In the genomic region with DNA sequence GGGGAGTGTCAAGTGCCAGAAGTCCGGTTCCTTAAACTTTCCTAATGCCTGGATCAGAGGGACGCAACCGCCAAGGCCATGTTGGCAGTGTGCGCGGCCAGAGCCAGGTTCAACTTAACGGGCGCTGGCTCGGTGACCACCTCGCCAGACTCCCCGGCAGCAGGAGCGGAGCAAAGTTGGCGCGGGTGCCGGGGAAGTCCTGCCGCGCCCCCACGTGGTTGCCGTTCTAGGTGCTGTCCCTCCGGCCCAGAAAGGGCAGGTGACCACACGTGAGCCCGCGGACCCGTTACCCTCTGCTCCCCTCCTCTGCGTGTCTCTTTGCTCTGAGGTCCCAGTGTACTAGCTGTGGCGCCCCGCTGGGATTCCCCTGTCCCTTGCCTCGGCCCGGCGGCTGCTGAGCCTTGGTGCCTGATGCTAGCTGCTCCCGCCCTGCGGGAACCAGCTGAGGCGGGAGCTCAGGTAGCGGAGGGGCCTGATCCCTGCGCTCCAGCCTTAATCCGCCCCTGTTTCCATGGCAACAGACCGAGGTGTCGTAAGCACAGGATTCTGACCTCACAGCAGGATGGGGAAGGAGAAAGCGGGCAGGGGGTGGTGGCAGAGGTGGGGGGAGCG, we compare ENCODE assay signal across 7 mouse cellular contexts. TPM values are rescaled to one million over a fixed set of nuclear protein-coding genes. Genes with fewer than 3 reads are reported as not detected.
DNase-seq lines count a peak whose midpoint lies in the region; ATAC-seq and TF ChIP-seq lines count a peak whose summit lies in the region.

No protein-coding gene starts in this region.

- WGBS in heart, embryonic 12.5 days, result 2% methylated on average over 39 of the region's 39 CpGs
- 0% methylated on average over 39 of the region's 39 CpGs for WGBS in kidney, embryonic 15.5 days
- under 1% methylated on average over 39 of the region's 39 CpGs for WGBS in stomach, embryonic 16.5 days

- H3K79me3 ChIP-seq in C2C12 (ENCODE audit: low read depth), result peaks cover 2% of the 10 kb centered on the region

- no peaks in the 10 kb centered on the region for H3K9me3 ChIP-seq in ES-Bruce4 (replicated peaks; ENCODE audit: control insufficient read depth, insufficient read depth, low read length, poor library complexity, severe bottlenecking)
- no peaks in the 10 kb centered on the region; the same call in 1 of the 2 replicates for H3K9me3 ChIP-seq in heart, embryonic 12.5 days (replicated peaks)
- no peaks in the 10 kb centered on the region for H3K9me3 ChIP-seq in kidney, embryonic 15.5 days (replicated peaks)
- H3K9me3 ChIP-seq in stomach, embryonic 16.5 days (replicated peaks; ENCODE audit: control insufficient read depth, low read length), result no peaks in the 10 kb centered on the region

- TF ChIP-seq CTCF in C2C12 (IDR thresholded peaks at IDR 0.05; ENCODE audit: control insufficient read depth, insufficient read depth, insufficient read length), result no peak
- TF ChIP-seq CTCF in ES-Bruce4 (IDR thresholded peaks at IDR 0.05; ENCODE audit: low read depth, low read length), result no peak

- peak; percentile 87 for DNase-seq in cerebellum, adult 9-11 months
- peak; percentile 51 for DNase-seq in lung, postnatal 14 days

- H3ac ChIP-seq in C2C12 (ENCODE audit: control insufficient read depth, insufficient read length, low read depth), result peak overlapping the region; percentile 1

- H3K79me2 ChIP-seq in C2C12 (ENCODE audit: control insufficient read depth, insufficient read depth), result peaks cover 4% of the 10 kb centered on the region

- no peak for TF ChIP-seq POLR2A in ES-Bruce4 (IDR thresholded peaks at IDR 0.05; ENCODE audit: insufficient read depth, low read length)

- peak overlapping the region; percentile 11 for H3K4me3 ChIP-seq in C2C12 (ENCODE audit: insufficient read depth, poor library complexity, severe bottlenecking)
- peak overlapping the region; percentile 70 for H3K4me3 ChIP-seq in ES-Bruce4 (ENCODE audit: low read depth, low read length)
- peak overlapping the region; percentile 71 for H3K4me3 ChIP-seq in heart, embryonic 12.5 days
- H3K4me3 ChIP-seq in kidney, embryonic 15.5 days (replicated peaks), result peak overlapping the region; percentile 60
- H3K4me3 ChIP-seq in stomach, embryonic 16.5 days (replicated peaks; ENCODE audit: low read length), result peak overlapping the region; percentile 55

- H3K4me1 ChIP-seq in ES-Bruce4 (ENCODE audit: control insufficient read depth, insufficient read depth, low read length), result peaks cover 2% of the 10 kb centered on the region
- H3K4me1 ChIP-seq in heart, embryonic 12.5 days (replicated peaks), result peaks cover 63% of the 10 kb centered on the region
- H3K4me1 ChIP-seq in kidney, embryonic 15.5 days, result peaks cover 49% of the 10 kb centered on the region
- H3K4me1 ChIP-seq in stomach, embryonic 16.5 days (ENCODE audit: control insufficient read depth, insufficient read depth, low read length), result peaks cover 15% of the 10 kb centered on the region

- H3K27ac ChIP-seq in ES-Bruce4 (ENCODE audit: insufficient read depth, low read length), result no peak overlapping the region
- H3K27ac ChIP-seq in heart, embryonic 12.5 days (ENCODE audit: poor library complexity, severe bottlenecking), result peak overlapping the region; percentile 84
- H3K27ac ChIP-seq in kidney, embryonic 15.5 days, result no peak overlapping the region
- H3K27ac ChIP-seq in stomach, embryonic 16.5 days (ENCODE audit: low read length), result no peak overlapping the region

- H3K27me3 ChIP-seq in C2C12 (ENCODE audit: control insufficient read depth, insufficient read depth, insufficient read length), result peaks cover 36% of the 10 kb centered on the region
- H3K27me3 ChIP-seq in ES-Bruce4 (ENCODE audit: control insufficient read depth, insufficient read depth, low read length, poor library complexity, severe bottlenecking), result peaks cover 7% of the 10 kb centered on the region; the same call in 1 of the 2 replicates
- H3K27me3 ChIP-seq in heart, embryonic 12.5 days (replicated peaks), result peaks cover 42% of the 10 kb centered on the region
- peaks cover 74% of the 10 kb centered on the region for H3K27me3 ChIP-seq in kidney, embryonic 15.5 days
- H3K27me3 ChIP-seq in stomach, embryonic 16.5 days (ENCODE audit: control insufficient read depth, insufficient read depth, low read length), result peaks cover 43% of the 10 kb centered on the region

- peak overlapping the region; percentile 81 for H3K9ac ChIP-seq in ES-Bruce4 (ENCODE audit: low read depth, poor library complexity, severe bottlenecking)
- H3K9ac ChIP-seq in heart, embryonic 12.5 days, result peak overlapping the region; percentile 80
- peak overlapping the region; percentile 42 for H3K9ac ChIP-seq in kidney, embryonic 15.5 days
- H3K9ac ChIP-seq in stomach, embryonic 16.5 days (ENCODE audit: low read length), result no peak overlapping the region

- H3K4me2 ChIP-seq in heart, embryonic 12.5 days, result peak overlapping the region; percentile 87
- H3K4me2 ChIP-seq in kidney, embryonic 15.5 days, result peak overlapping the region; percentile 89
- H3K4me2 ChIP-seq in stomach, embryonic 16.5 days (ENCODE audit: low read depth, low read length), result peak overlapping the region; percentile 90

- no peaks in the 10 kb centered on the region for H3K36me3 ChIP-seq in C2C12 (ENCODE audit: control insufficient read depth, insufficient read depth)
- H3K36me3 ChIP-seq in ES-Bruce4 (ENCODE audit: control insufficient read depth, insufficient read depth, low read length, poor library complexity, severe bottlenecking), result no peaks in the 10 kb centered on the region
- H3K36me3 ChIP-seq in heart, embryonic 12.5 days, result no peaks in the 10 kb centered on the region
- H3K36me3 ChIP-seq in kidney, embryonic 15.5 days, result no peaks in the 10 kb centered on the region
- H3K36me3 ChIP-seq in stomach, embryonic 16.5 days (ENCODE audit: control insufficient read depth, insufficient read depth, low read length), result no peaks in the 10 kb centered on the region

- TF ChIP-seq EP300 in ES-Bruce4 (IDR thresholded peaks at IDR 0.05; ENCODE audit: insufficient read depth, low read depth, low read length), result no peak; the same call in 1 of the 2 replicates

- ATAC-seq in heart, embryonic 12.5 days (ENCODE audit: insufficient number of reproducible peaks, low FRiP score), result no peak
- ATAC-seq in kidney, embryonic 15.5 days (replicated peaks; ENCODE audit: low FRiP score), result peak; percentile 40
- ATAC-seq in stomach, embryonic 16.5 days (ENCODE audit: insufficient read depth, low FRiP score), result no peak

TF ChIP-seq in C2C12, 6 proteins besides CTCF, POLR2A, EP300 and RAD21:
- TF ChIP-seq MYOG (IDR thresholded peaks at IDR 0.05; ENCODE audit: control insufficient read depth, extremely low read depth, insufficient read length) (no peak), MYOD1 (IDR thresholded peaks at IDR 0.05; ENCODE audit: control insufficient read depth, insufficient read length, low read depth) (no peak), MAX (IDR thresholded peaks at IDR 0.05) (no peak), FOSL1 (IDR thresholded peaks at IDR 0.05; ENCODE audit: insufficient read depth, low read length, poor library complexity, severe bottlenecking) (no peak), USF1 (IDR thresholded peaks at IDR 0.05; ENCODE audit: low read depth) (no peak), CEBPB (IDR thresholded peaks at IDR 0.05; ENCODE audit: low read depth) (no peak)

RNA-seq across cellular contexts. Expression of a gene that starts 1.4 kb away (rescaled TPM):
- polyA plus RNA-seq in C2C12 (2012; fragmentation: generic; extraction: Trizol), result 0.40 TPM
- polyA plus RNA-seq in ES-Bruce4 (2011; ENCODE audit: insufficient read depth, insufficient read length, low read depth, missing spikeins), result 0.96 and 1.6 TPM in 2 replicates
- polyA plus RNA-seq in heart, embryonic 12.5 days (2016; fragmentation: Nextera tagmentation; extraction: Ambion mirVana), result 16.3 and 16.8 TPM in 2 replicates
- polyA plus RNA-seq in kidney, embryonic 15.5 days (2015; fragmentation: Nextera tagmentation; extraction: Ambion mirVana), result 3.4 and 3.6 TPM in 2 replicates
- polyA plus RNA-seq in stomach, embryonic 16.5 days (2015; fragmentation: Nextera tagmentation; extraction: Ambion mirVana), result 1.3 and 1.4 TPM in 2 replicates

RNA-seq across cellular contexts. Expression of a gene that starts 3.9 kb away (rescaled TPM):
- 19.6 TPM for polyA plus RNA-seq in C2C12 (2012; fragmentation: generic; extraction: Trizol)
- 11.9 and 16.6 TPM in 2 replicates for polyA plus RNA-seq in ES-Bruce4 (2011; ENCODE audit: insufficient read depth, insufficient read length, low read depth, missing spikeins)
- polyA plus RNA-seq in heart, embryonic 12.5 days (2016; fragmentation: Nextera tagmentation; extraction: Ambion mirVana), result 23.3 and 23.5 TPM in 2 replicates
- 24.6 and 26.3 TPM in 2 replicates for polyA plus RNA-seq in kidney, embryonic 15.5 days (2015; fragmentation: Nextera tagmentation; extraction: Ambion mirVana)
- polyA plus RNA-seq in stomach, embryonic 16.5 days (2015; fragmentation: Nextera tagmentation; extraction: Ambion mirVana), result 20.6 and 20.7 TPM in 2 replicates

RNA-seq across cellular contexts. Expression of a gene that starts 16.3 kb away (rescaled TPM):
- polyA plus RNA-seq in C2C12 (2012; fragmentation: generic; extraction: Trizol) (19.3 TPM), ES-Bruce4 (2011; ENCODE audit: insufficient read depth, insufficient read length, low read depth, missing spikeins) (13.1 and 14.2 TPM in 2 replicates)
- 19.4 and 20.5 TPM in 2 replicates for polyA plus RNA-seq in heart, embryonic 12.5 days (2016; fragmentation: Nextera tagmentation; extraction: Ambion mirVana)
- polyA plus RNA-seq in kidney, embryonic 15.5 days (2015; fragmentation: Nextera tagmentation; extraction: Ambion mirVana), result 25.3 and 27.0 TPM in 2 replicates
- 19.4 and 23.2 TPM in 2 replicates for polyA plus RNA-seq in stomach, embryonic 16.5 days (2015; fragmentation: Nextera tagmentation; extraction: Ambion mirVana)

RNA-seq across cellular contexts. Expression of a gene that starts 25.6 kb away (rescaled TPM):
- polyA plus RNA-seq in C2C12 (2012; fragmentation: generic; extraction: Trizol) (0.02 TPM), ES-Bruce4 (2011; ENCODE audit: insufficient read depth, insufficient read length, low read depth, missing spikeins) (0.28 and 0.38 TPM in 2 replicates)
- 13.3 and 13.8 TPM in 2 replicates for polyA plus RNA-seq in heart, embryonic 12.5 days (2016; fragmentation: Nextera tagmentation; extraction: Ambion mirVana)
- polyA plus RNA-seq in kidney, embryonic 15.5 days (2015; fragmentation: Nextera tagmentation; extraction: Ambion mirVana), result 24.3 and 25.9 TPM in 2 replicates
- 5.1 and 5.9 TPM in 2 replicates for polyA plus RNA-seq in stomach, embryonic 16.5 days (2015; fragmentation: Nextera tagmentation; extraction: Ambion mirVana)

Comparison
In these comparisons a context has a peak if more than half of its experiments do, and no peak if none do; other contexts are left out.
1. H3K4me3 ChIP-seq: peak in every context shown above with its lines; median percentile 71 in heart, embryonic 12.5 days; 70 in ES-Bruce4; 60 in kidney, embryonic 15.5 days; 55 in stomach, embryonic 16.5 days; 11 in C2C12.